Mouse (Mus musculus) right cerebral cortex, adult 2 months (tissue): ENCODE data around the gene Faf2.
"Not testable (repeated sequence)": the region's sequence is repeated elsewhere in the genome, so short reads cannot be mapped to it uniquely, and the experiment has no call there.

ENCODE experiments used
- DNase-seq, 2 experiments: peaks; one replicate each; pipeline ENCODE4 v3.0.0; 2021 to 2022; ENCODE audit warnings: low spot score in 2 of 2

Gene Faf2

GRCm38 (mm10) chr13:54607204-54607603, 14.4 kb upstream of the Faf2 start:
- DNase-seq, result no peak

GRCm38 (mm10) chr13:54608002-54608401, 13.6 kb upstream of the Faf2 start:
- DNase-seq, result no peak

DNA sequence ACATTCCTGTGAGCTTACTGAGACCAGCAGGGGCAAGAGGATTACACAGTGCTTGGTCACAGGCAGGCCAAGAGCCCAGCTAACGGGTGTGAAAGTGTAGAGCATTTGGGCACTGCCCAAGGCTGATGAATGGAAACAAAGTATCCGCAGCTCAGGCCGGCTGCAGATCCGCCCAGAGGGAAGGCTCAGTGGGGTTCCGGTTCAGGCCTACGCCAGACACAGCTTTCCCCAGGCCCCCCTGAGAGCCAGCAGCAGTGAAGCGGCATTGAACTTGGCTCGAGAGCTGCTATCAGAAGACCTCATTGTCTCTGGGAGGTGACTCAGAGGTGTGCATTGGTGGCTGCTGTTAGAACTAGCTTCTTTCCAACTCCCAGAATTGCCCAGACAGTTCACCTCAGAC, 12.9 kb upstream of the Faf2 start:
- peak; percentile 26 to 56 for DNase-seq

- no peak for DNase-seq
Observed at GRCm38 (mm10) chr13:54609301-54609700, 12.3 kb upstream of the Faf2 start.

GRCm38 (mm10) chr13:54610613-54610971, 11.0 kb upstream of the Faf2 start:
- DNase-seq, result peak; percentile 51

GRCm38 (mm10) chr13:54610972-54611754, 10.4 kb upstream of the Faf2 start, which contains the start of gene Cltb:
Gene Cltb (minus strand): TSS chr13:54611344.
- DNase-seq, result peak; percentile 89 to 92

DNA sequence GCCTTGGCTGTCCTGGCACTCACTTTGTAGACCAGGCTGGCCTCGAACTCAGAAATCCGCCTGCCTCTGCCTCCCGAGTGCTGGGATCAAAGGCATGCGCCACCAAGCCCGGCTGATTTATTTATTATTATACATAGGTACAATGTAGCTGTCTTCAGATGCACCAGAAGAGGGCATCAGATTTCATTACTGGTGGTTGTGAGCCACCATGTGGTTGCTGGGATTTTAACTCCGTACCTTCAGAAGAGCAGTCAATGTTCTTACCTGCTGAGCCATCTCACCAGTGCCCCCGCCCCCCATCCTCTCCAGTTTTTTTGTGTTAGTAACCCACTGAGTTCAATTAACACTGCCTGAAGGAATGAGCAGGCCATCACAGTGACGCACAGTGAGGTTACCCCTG, 8.4 kb upstream of the Faf2 start:
- DNase-seq, result not testable (repeated sequence)

DNA sequence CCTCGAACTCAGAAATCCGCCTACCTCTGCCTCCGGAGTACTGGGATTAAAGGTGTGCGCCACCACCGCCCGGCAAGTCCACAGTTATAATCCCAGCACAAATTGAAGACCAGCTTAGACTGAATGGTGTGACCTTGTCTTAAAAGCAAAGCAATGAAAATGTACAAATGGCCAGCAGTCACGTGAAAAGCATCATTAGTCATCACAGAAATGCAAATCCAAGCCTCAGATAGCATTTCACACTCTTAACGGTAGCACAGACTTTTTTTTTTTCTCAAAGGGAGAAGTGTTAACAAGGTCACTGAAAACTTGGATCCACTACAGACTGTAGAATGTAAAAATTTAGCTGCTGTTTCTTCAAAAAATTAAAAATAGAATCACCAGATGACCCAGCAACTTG, 5.3 kb upstream of the Faf2 start:
- DNase-seq, result no peak

- no peak for DNase-seq
Observed at GRCm38 (mm10) chr13:54616998-54617397, 4.6 kb upstream of the Faf2 start.

DNA sequence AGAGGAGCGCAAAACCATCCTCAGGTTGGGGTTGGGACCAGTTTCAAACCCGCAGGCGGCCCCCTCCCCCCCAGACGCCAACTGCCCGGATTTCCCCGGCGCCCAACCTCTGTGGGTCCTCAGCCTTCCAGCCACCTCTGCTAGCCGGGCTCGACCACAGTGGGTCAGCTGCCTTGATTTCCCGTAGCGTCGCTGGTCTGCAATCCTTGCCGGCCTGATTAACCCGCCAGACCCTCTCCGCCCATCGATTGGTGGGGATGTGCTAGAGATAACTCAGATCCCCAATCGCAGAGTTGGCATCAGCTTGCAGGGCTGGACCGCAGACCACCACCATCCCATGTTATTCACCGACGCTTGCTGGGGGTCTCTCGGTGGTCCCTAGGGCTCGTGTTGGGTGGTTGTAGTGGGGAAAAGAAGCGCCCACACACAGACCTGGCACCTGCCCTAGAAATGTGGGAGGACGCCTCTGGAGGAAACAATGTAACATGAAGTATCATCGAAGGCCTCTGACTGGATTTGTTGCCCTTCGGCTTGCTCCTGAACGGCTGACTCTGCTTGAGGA, 457 bp downstream of the Faf2 start:
- no peak for DNase-seq

DNA sequence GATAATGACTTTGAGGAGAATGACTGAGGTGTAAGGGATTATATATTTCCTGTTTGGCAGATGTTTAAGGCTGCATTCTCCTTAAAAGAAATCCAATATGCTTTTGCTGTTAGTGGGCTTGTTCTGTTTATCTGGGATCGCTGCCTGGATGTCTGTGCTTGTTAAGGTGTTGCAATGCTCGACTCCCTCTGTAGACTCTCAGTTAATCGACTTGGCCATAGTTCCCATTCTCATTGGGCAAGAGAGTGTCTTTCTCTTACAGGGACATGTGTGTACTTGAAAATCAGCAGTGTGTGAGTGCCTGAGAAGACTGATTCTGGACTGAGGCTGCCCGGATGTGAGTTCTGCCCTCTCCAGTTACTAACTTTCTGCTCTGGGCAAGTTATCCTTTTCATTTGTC, 7.5 kb downstream of the Faf2 start:
- no peak for DNase-seq

GRCm38 (mm10) chr13:54632731-54633277, 11.2 kb downstream of the Faf2 start:
- DNase-seq, result no peak

DNA sequence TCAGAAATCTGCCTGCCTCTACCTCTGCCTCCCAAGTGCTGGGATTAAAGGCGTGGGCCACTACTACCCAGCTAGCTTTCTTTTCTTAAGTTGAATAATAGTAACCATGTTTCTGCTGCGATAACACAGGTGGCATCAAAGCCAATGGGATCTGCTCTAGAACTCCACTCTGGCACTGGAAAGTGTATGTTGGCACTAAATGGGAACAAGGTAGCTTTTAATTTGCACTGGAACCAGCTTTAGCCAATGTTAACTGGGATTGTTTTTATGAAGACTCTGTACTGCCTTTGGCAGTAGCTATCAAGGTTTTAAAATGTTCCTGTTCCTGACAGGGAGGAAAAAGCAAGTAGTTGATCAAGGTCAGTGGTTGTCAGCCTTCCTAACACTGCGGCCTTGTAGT, 13.4 kb downstream of the Faf2 start:
- DNase-seq, result no peak

DNA sequence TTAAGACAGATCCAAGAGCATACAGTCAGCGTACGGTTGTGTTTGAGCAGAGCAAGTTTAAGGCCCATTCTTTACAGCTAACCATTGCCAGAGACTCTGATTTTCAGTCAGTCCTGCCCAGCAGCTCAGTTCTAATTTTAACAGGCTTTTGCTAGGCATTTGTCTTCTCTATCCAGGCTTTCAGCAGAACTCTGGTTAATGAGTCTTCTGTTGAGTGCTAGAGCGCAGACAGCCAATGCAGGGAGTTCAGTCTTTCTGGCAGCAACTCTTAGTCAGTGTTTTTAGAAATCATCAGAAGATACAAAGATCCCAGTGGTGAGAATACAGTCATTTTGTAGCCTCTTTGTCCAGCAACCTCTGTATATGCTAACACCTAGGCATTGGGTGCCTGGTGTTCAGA, 28.9 kb downstream of the Faf2 start:
- no peak for DNase-seq

- no peak for DNase-seq
Observed at GRCm38 (mm10) chr13:54660877-54661276, 39.3 kb downstream of the Faf2 start.

DNA sequence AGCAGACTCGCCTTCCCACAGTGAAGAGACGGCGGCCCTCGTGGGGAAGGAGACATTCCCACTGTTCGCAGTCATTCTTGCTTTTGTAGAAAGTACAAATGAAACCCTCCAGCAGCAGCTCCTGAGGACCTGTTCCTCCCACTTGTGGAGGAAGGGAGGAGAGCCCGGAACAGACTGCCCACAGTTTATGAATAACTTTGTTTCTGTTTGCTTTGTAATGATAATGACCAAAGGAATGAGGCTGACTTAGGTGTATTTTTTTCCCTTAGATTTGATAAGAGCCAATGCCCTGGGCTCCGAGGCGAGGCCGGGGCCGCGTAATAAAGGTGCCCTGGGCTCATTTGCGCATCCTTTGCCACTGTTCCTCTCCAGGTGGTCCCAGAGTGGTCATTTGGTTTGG, 39.8 kb downstream of the Faf2 start:
- DNase-seq, result no peak

GRCm38 (mm10) chr13:54663999-54664398, 42.4 kb downstream of the Faf2 start:
- DNase-seq, result no peak

DNA sequence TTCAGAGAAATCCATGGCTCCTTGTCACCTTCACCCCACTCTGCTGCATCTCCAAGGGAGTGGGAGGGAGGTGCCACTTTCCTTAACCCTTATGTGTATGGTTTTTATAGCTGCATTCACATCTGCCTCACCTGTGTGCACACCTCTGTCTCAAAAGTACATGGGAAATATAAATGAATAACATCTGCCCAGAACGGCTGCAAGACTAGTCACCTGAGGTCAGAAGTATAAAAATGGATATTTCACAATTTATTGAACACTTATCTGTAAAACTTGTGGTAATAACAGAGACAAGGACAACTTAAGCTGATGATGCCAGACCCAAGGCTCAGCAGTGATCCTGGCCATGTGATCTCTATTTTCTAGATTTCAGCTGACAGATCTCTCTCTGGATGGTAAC, 42.9 kb downstream of the Faf2 start:
- no peak for DNase-seq

GRCm38 (mm10) chr13:54665062-54665461, 43.5 kb downstream of the Faf2 start:
- no peak for DNase-seq

DNA sequence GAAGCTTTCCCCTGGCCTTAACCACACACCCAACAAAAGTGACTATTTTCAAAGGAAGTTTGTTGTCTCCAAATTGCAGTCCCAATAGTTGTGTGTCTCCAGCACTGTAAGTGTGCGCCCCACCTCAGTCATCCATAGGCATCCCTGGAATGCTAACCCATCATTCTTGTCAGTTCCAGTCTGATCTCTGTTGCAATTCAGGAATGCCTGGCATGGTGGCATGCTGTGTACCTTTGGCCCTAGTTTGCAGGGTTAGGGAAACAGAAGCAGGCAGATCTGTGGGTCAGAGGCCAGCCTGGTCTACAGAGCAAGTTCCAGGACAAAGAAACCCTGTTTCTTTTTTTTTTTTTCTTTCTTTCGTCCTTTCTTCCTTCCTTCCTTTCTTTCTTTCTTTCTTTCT, 48.9 kb downstream of the Faf2 start:
- no peak for DNase-seq

GRCm38 (mm10) chr13:54675895-54676590, 54.5 kb downstream of the Faf2 start:
- no peak for DNase-seq

GRCm38 (mm10) chr13:54678263-54678662, 56.7 kb downstream of the Faf2 start:
- DNase-seq, result no peak
